8 mouse cellular contexts compared by ENCODE assay signal in genomic region chr10:127170837-127171272, GRCm38 (mm10). TPM values are rescaled to one million over a fixed set of nuclear protein-coding genes. Genes with fewer than 3 reads are reported as not detected.
DNase-seq lines count a peak whose midpoint lies in the region; ATAC-seq lines count a peak whose summit lies in the region.

No protein-coding gene starts in this region.

- no peak overlapping the region for H3K27ac ChIP-seq in embryonic facial prominence, embryonic 11.5 days (replicated peaks; ENCODE audit: low read depth, low read length)
- no peak overlapping the region for H3K27ac ChIP-seq in heart, embryonic 13.5 days (replicated peaks)
- no peak overlapping the region for H3K27ac ChIP-seq in kidney, embryonic 16.5 days (ENCODE audit: low read length)

- no peaks in the 10 kb centered on the region for H3K36me3 ChIP-seq in embryonic facial prominence, embryonic 11.5 days (replicated peaks; ENCODE audit: control insufficient read depth, insufficient read depth, low read depth, low read length)
- H3K36me3 ChIP-seq in heart, embryonic 13.5 days: no peaks in the 10 kb centered on the region
- no peaks in the 10 kb centered on the region for H3K36me3 ChIP-seq in kidney, embryonic 16.5 days (ENCODE audit: insufficient read depth, low read length)

- peak overlapping the region; percentile 30 for H3K4me3 ChIP-seq in embryonic facial prominence, embryonic 11.5 days (ENCODE audit: low read depth, low read length)
- peak overlapping the region; percentile 48 for H3K4me3 ChIP-seq in heart, embryonic 13.5 days
- peak overlapping the region; percentile 49 for H3K4me3 ChIP-seq in kidney, embryonic 16.5 days (ENCODE audit: low read length)

- peak overlapping the region; percentile 52 for H3K4me2 ChIP-seq in embryonic facial prominence, embryonic 11.5 days (ENCODE audit: low read depth, low read length)
- peak overlapping the region; percentile 66 for H3K4me2 ChIP-seq in heart, embryonic 13.5 days
- H3K4me2 ChIP-seq in kidney, embryonic 16.5 days (replicated peaks; ENCODE audit: low read depth, low read length): peak overlapping the region; percentile 74

- peaks cover 40% of the 10 kb centered on the region for H3K27me3 ChIP-seq in embryonic facial prominence, embryonic 11.5 days (ENCODE audit: control insufficient read depth, insufficient read depth, low read length)
- H3K27me3 ChIP-seq in heart, embryonic 13.5 days (replicated peaks): peaks cover 99% of the 10 kb centered on the region
- H3K27me3 ChIP-seq in kidney, embryonic 16.5 days (ENCODE audit: insufficient read depth, low read length): peaks cover 53% of the 10 kb centered on the region

- peak; percentile 92 for DNase-seq in A20 (ENCODE audit: low read depth, low spot score)
- peak; percentile 87 for DNase-seq in T-cell, adult 2 months (ENCODE audit: low spot score)
- DNase-seq in embryonic facial prominence, embryonic 11.5 days (ENCODE audit: low spot score): peak; percentile 82
- DNase-seq in lung, postnatal 10 days: peak; percentile 84
- DNase-seq in ovary, postnatal 36 days (ENCODE audit: low spot score): peak; percentile 78
- DNase-seq in urinary bladder, adult 2 months (ENCODE audit: low spot score): peak; percentile 63

- WGBS in embryonic facial prominence, embryonic 11.5 days: under 1% methylated on average over 29 of the region's 29 CpGs
- 1% methylated on average over 29 of the region's 29 CpGs for WGBS in heart, embryonic 13.5 days
- 0% methylated on average over 29 of the region's 29 CpGs for WGBS in kidney, embryonic 16.5 days

- peak overlapping the region; percentile 15; the same call in 1 of the 2 replicates for H3K9ac ChIP-seq in embryonic facial prominence, embryonic 11.5 days (replicated peaks; ENCODE audit: low read length)
- H3K9ac ChIP-seq in heart, embryonic 13.5 days: peak overlapping the region; percentile 8; the same call in 1 of the 2 replicates
- peak overlapping the region; percentile 7 for H3K9ac ChIP-seq in kidney, embryonic 16.5 days (replicated peaks; ENCODE audit: low read length)

- no peaks in the 10 kb centered on the region; the same call in 1 of the 2 replicates for H3K4me1 ChIP-seq in embryonic facial prominence, embryonic 11.5 days (ENCODE audit: control insufficient read depth, insufficient read depth, low read length)
- H3K4me1 ChIP-seq in heart, embryonic 13.5 days: peaks cover 35% of the 10 kb centered on the region
- H3K4me1 ChIP-seq in kidney, embryonic 16.5 days (ENCODE audit: insufficient read depth, low read length): peaks cover 13% of the 10 kb centered on the region

- H3K9me3 ChIP-seq in embryonic facial prominence, embryonic 11.5 days (replicated peaks; ENCODE audit: control insufficient read depth, low read length): no peaks in the 10 kb centered on the region
- no peaks in the 10 kb centered on the region for H3K9me3 ChIP-seq in heart, embryonic 13.5 days
- H3K9me3 ChIP-seq in kidney, embryonic 16.5 days (ENCODE audit: low read length): no peaks in the 10 kb centered on the region

- ATAC-seq in embryonic facial prominence, embryonic 11.5 days (replicated peaks; ENCODE audit: insufficient number of reproducible peaks, low FRiP score, low TSS enrichment, low read depth): peak; percentile 52
- ATAC-seq in heart, embryonic 13.5 days (ENCODE audit: extremely low read depth, insufficient number of reproducible peaks, low FRiP score, low TSS enrichment): peak; percentile 28; the same call in 1 of the 2 replicates
- ATAC-seq in kidney, embryonic 16.5 days (ENCODE audit: low FRiP score, low TSS enrichment): peak; percentile 74

RNA-seq across cellular contexts. Expression of gene B4galnt1, which starts 5.8 kb away (rescaled TPM):
- 4.9 and 5.2 TPM in 2 replicates for polyA plus RNA-seq in embryonic facial prominence, embryonic 11.5 days (2014; fragmentation: Nextera tagmentation; extraction: Ambion mirVana)
- polyA plus RNA-seq in heart, embryonic 13.5 days (2015; fragmentation: Nextera tagmentation; extraction: Ambion mirVana): 1.2 and 1.7 TPM in 2 replicates
- 7.2 and 10.1 TPM in 2 replicates for polyA plus RNA-seq in kidney, embryonic 16.5 days (2015; fragmentation: Nextera tagmentation; extraction: Ambion mirVana)
- 6.2 and 7.9 TPM in 2 replicates for polyA plus RNA-seq in urinary bladder, adult 2 months (2012; rRNA removed)

RNA-seq across cellular contexts. Expression of gene Slc26a10, which starts 9.6 kb away (rescaled TPM):
- 1.1 and 2.0 TPM in 2 replicates for polyA plus RNA-seq in embryonic facial prominence, embryonic 11.5 days (2014; fragmentation: Nextera tagmentation; extraction: Ambion mirVana)
- 18.0 and 21.5 TPM in 2 replicates for polyA plus RNA-seq in heart, embryonic 13.5 days (2015; fragmentation: Nextera tagmentation; extraction: Ambion mirVana)
- 2.7 and 4.4 TPM in 2 replicates for polyA plus RNA-seq in kidney, embryonic 16.5 days (2015; fragmentation: Nextera tagmentation; extraction: Ambion mirVana)
- 0.72 and 1.5 TPM in 2 replicates for polyA plus RNA-seq in urinary bladder, adult 2 months (2012; rRNA removed)

RNA-seq across cellular contexts. Expression of gene Arhgef25, which starts 19.0 kb away (rescaled TPM):
- polyA plus RNA-seq in embryonic facial prominence, embryonic 11.5 days (2014; fragmentation: Nextera tagmentation; extraction: Ambion mirVana): 32.7 and 38.4 TPM in 2 replicates
- 21.4 and 21.6 TPM in 2 replicates for polyA plus RNA-seq in heart, embryonic 13.5 days (2015; fragmentation: Nextera tagmentation; extraction: Ambion mirVana)
- 47.8 and 53.8 TPM in 2 replicates for polyA plus RNA-seq in kidney, embryonic 16.5 days (2015; fragmentation: Nextera tagmentation; extraction: Ambion mirVana)
- polyA plus RNA-seq in urinary bladder, adult 2 months (2012; rRNA removed): 178 and 188 TPM in 2 replicates

RNA-seq across cellular contexts. Expression of gene Dtx3, which starts 24.7 kb away (rescaled TPM):
- 93.8 and 108 TPM in 2 replicates for polyA plus RNA-seq in embryonic facial prominence, embryonic 11.5 days (2014; fragmentation: Nextera tagmentation; extraction: Ambion mirVana)
- polyA plus RNA-seq in heart, embryonic 13.5 days (2015; fragmentation: Nextera tagmentation; extraction: Ambion mirVana): 65.2 and 67.7 TPM in 2 replicates
- 115 and 125 TPM in 2 replicates for polyA plus RNA-seq in kidney, embryonic 16.5 days (2015; fragmentation: Nextera tagmentation; extraction: Ambion mirVana)
- 193 and 272 TPM in 2 replicates for polyA plus RNA-seq in urinary bladder, adult 2 months (2012; rRNA removed)

RNA-seq across cellular contexts. Expression of gene Pip4k2c, which starts 40.5 kb away (rescaled TPM):
- polyA plus RNA-seq in embryonic facial prominence, embryonic 11.5 days (2014; fragmentation: Nextera tagmentation; extraction: Ambion mirVana): 14.7 and 17.8 TPM in 2 replicates
- polyA plus RNA-seq in heart, embryonic 13.5 days (2015; fragmentation: Nextera tagmentation; extraction: Ambion mirVana): 23.2 and 23.8 TPM in 2 replicates
- 50.9 and 52.2 TPM in 2 replicates for polyA plus RNA-seq in kidney, embryonic 16.5 days (2015; fragmentation: Nextera tagmentation; extraction: Ambion mirVana)
- polyA plus RNA-seq in urinary bladder, adult 2 months (2012; rRNA removed): 47.7 and 48.4 TPM in 2 replicates
